Mouse (Mus musculus): ENCODE measurements around the gene Cd81.

The Cd81 gene

DNA sequence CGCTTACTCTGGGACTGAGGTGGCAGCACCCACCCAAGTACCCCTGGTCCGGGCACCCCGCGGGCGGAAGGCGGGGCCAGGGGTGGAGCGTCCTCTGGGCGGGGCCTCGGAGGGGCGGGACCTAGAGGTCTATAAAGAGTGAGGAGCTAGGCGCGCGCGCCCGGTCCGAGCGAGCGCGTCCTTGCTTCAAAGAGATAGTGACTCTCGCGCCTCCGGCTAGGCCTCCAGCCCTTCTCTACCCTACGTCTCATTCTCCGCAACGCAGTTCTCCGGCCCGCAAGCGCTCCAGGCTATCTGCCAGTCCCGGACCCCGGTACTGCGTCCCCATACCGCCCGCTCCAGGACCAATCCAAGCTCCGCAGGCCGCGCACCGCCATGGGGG, at the start of gene Cd81:
Gene Cd81, plus strand, starts transcription at position 114 of the 382 bp plus-strand sequence.
- peak; percentile 90 to 94 for DNase-seq (ENCODE audit: low spot score in 2 of 2)

DNA sequence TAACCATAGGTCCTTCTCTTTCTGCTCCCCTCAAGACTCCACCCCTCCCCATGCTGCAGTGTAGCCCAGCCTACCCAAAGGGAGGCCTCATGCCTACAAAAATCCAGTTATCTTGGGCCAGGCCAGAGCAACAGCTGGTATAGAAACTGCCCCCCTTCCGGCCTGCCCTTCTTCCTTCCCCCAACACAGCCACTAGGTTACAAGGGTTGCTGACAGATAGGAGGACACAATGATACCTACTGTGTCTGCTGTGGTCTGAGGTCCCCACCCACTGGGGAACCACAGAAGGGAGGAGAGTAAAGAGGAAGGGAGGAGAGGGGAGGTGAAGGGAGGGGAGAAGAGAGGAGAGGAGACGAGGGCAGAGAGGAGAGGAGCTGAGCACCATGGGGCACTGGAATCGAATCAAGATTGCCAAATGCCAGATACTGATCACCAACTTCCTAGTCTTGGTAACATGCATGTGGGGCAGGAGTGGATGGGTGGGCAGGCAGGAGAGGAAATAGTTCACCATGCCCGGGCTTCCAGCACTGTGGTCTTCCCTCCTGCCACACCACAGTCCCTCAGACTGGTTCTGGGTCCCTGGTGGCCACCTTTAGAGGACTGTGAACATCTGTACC, 47.7 kb upstream of the Cd81 start, which contains the start of gene Tspan32:
Gene Tspan32, plus strand, starts transcription at position 320 of the 617 bp plus-strand sequence.
- peak; percentile 41 to 56 for DNase-seq (ENCODE audit: low spot score in 2 of 2)

DNA sequence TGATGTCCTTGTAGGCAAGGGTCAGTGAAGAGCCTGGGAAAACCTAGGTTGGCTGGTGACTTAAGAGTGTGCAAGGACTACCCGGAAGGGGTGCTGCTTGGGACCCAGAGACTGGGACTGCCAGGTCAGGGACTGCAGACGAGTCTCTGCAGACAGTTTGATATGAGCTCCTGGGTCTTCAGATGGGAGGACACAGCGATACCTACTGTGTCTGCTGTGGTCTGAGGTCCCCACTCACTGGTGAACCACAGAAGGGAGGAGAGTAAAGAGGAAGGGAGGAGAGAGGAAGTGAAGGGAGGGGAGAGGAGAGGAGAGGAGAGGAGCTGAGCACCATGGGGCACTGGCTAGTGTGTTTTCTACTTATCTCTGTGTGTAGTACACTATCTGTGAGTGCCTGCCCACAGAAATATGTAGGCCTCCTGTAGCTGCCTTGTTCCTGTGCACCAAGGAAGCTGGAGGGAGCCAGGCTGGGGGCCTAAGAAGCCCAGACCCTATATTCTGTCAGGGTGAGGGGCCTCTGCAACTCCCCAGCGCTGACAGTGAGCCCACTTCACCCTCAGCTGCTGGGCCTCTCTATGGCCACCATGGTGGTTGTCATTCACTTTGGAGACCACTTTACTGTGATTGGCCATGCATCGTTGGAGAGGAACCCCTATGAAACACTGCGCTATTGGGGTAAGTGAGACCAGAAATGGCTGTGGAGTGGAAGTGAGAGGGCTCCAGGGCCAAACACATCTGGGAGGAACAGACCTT, 47.0 kb upstream of the Cd81 start:
- peak; percentile 33 to 41 for DNase-seq (ENCODE audit: low spot score in 2 of 2)

DNA sequence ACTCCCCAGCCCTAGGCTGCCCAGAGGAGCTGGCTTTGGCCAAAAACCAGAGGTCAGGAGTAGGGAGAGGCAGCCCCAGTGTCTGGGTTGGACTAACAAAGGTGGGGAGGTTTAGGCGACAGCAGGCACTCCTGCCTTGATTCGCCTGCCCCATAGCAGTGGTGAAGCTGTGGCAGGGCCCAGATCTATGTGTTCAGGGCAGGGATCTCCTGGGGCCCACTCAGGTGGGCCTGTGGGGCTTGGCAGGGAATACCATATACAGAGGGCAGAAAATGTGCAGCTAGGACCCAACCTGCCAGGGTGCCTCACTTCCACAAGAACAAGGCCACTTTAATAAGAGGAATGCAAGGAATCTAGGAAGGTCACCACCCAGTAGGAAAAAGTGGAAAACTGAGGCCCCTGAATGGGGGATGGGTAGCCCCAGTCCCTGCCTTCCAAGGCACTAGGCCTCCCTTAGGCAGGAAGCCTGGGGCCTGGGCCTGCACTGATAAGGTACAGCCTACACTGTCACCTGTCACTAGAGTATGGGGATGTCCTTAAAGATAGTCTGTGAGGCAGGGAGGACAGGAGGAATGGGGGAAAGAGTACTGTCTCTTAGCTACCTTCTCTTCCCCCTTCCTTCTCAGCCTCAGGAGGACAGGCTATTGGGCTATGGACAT, 46.3 kb upstream of the Cd81 start:
- DNase-seq (ENCODE audit: low spot score in 2 of 2), result no peak

DNA sequence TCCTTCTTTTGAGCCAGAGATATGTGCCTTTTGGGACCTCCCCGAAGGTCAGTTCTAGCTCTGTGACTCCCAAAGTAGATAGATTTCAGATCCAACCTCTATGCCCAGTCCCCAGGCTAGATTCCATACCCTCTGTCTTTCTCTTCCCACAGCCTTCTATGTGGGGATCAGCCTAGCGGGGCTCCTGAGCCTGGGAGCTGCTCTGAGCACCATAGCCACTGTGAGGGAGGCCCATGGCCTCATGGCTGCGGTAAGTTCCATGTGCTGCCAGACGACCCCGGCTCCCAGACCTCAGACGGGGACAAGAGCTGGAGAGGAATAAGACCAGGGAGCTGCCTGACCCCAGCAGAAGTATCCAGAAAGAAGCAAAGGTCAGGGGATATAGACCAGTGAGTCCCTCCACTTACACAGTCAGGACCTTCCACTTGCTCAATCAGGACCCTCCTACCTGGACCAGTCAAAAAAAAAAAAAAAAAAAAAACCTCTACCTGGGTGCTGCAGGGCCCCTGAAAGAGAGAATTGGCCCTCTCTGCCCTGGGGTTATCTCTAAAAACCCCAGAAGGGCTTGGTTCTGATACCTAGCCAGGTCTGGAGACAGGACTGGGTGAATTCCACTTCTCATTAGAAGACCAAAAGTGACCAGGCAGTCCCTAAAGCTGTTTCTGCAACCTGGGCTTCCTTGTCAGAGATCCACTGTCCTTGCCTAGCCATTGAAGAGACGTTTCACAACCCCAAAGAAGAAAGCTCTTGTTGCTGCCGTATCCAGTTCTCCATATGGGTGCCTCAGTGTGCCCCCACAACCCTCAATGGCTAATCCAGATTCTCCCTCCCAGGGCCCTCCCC, 45.6 kb upstream of the Cd81 start:
- no peak for DNase-seq (ENCODE audit: low spot score in 2 of 2)

DNA sequence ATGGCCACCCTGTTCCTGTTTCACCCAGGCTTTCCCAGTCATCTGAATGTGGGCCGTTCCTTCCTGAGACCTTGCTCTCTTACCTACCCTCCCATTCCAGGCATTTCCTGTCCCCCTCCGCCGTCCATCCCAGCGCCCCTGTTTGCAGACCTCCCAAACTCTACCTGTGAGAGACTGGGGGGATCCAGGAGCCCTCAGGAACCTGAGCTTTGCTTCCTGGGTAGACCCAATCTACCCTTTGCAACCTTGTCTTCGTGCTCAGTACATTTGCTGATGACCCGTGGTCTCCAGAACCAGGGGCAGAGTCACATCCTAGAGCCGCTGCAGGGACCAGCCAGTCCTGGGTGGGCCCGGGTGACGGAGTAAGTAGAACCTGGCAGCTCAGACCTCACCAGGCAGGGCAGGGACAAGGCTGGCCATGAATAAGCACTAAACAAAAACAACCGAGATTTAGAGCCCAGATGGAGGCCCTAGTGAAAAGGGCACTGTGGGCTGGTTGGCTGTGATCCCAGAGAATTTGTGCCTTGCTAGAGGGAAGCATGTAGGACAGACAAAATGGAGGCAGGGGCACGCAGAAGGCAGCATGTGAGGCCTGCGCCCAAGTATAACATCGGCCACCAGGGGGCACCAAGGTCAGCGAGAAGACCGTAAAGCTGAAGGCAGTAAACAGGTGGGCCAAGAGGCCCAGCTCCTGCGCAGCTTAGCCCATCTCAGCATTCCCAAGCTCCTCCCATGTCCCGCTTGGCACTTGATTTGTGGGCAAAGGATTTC, 44.8 kb upstream of the Cd81 start:
- peak; percentile 91 to 98 for DNase-seq (ENCODE audit: low spot score in 2 of 2)

DNA sequence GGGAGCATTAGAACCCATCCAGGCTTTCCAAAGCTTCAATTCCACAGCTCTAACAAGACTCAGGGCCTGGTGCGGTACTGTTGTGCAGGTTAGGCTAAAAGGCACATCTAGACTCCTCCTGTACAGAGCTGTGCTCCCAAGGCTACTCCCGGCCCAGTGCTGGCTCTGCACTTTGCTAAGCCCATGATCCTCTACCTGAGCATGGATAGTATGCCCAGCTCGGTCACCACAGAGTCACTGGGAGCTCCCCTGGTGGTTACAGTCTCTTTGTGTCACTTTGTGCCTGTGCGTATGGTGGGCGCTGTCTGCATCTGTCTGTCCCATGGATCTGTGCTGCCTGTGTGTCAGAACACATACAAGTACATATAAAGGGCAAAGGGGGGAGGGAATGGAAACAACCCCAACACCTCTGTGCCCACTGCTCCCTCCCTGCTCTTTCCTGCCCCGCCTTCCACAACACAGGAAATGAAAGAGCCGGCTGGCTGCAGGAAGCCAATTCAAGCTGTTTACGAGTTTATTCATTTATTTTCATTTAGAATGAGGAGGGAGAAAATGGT, 44.1 kb upstream of the Cd81 start:
- DNase-seq (ENCODE audit: low spot score in 2 of 2), result peak; percentile 67 to 72

DNA sequence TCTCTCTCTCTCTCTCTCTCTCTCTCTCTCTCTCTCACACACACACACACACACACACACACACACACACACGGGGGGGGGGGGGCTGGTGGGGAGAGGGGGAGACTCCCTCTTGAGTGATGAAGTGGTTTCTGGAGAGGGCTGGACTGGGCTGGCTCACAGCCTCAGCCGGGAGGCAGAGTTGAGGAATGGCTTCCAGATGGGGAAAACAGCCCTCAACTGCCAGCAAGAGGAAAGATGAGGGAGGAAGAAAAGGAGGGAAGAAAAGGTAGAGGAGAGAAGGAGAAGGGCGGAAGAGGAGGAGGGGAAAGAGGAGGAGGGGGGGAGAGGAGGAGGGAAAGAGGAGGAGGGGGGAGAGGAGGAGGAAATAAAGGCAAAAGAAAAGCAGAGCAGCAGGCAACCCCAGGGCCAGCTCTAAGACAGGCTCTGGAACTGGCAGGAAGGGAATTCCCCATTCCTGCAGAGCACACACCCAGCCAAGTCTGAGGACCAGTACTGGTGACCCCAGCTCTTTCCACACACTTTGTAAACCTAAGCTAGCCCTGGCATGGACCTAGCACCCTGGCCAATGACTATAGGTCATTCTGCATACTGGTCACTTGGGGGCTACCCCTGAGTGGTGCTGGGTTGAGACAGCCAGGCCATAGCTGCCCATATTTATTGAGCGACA, 43.4 kb upstream of the Cd81 start:
- DNase-seq (ENCODE audit: low spot score in 2 of 2), result no peak

DNA sequence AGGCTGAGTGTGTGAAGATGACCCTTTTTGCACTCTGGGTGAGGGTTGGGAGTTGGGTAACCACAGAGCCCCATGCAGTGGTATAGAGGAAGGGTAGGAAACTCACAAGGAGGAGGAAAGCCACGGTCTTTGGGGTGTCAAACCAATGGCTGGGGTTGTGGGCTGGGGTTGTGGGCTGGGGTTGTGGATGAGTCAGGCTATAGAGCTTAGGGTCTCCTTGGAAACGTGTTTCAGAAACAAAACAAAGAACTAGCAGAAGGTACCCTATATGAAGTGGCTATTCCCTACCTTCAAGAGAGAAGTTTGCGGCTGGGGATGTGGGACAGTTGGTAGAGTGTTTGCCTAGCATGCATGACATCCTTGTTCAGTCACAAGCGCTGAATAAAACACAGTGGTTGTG, 42.5 kb upstream of the Cd81 start:
- no peak for DNase-seq (ENCODE audit: low spot score in 2 of 2)

DNA sequence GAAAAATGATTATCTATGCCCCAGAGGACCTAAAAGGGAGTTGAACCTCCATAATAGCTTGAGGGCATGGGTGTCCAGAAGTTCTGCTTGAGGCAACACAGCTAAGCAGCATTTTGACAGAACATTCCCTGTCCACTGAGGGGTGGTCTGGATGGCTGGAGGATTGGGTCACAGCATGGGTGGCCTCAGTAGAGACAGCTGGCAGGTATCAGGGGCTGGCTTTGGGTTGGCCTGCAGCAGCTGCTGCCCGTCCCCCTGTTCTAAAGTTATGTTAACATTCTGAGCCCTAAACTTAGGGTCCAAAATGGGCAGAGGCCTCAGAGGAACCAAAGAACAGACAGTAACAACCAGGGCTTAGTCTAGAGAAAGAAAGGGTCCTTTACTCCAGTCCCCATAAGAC, 41.3 kb upstream of the Cd81 start:
- DNase-seq (ENCODE audit: low spot score in 2 of 2), result no peak

DNA sequence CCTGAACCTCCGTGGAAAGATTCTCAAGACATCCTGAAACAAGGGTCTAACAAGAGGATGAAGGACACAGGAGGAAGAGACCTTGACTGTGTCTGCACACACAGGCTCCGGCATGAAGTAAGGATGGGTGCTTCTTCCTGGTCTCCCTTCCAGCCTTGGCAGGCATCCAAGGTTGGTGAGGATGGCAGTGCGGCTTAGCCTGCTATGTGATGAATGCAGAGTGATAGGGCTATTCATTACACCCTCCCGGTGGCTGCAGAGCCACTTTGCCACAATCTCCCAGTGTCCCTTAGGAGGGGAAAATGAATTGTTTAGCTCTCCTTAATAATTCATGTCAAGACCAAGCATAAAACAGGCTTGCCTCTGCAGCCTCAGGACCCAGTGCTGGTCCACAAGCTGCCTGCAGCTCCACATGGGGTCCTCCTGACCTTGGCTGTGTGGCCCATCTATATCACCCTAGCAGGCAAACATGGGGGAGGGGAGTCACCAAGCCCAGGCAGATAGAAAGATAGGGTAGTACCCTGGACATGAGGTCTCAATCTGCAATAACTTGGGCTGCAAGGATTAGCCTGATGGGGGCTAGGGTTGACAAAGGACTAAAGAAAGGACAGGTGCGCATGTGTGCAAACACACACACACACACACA, 40.2 kb upstream of the Cd81 start:
- no peak for DNase-seq (ENCODE audit: low spot score in 2 of 2)

DNA sequence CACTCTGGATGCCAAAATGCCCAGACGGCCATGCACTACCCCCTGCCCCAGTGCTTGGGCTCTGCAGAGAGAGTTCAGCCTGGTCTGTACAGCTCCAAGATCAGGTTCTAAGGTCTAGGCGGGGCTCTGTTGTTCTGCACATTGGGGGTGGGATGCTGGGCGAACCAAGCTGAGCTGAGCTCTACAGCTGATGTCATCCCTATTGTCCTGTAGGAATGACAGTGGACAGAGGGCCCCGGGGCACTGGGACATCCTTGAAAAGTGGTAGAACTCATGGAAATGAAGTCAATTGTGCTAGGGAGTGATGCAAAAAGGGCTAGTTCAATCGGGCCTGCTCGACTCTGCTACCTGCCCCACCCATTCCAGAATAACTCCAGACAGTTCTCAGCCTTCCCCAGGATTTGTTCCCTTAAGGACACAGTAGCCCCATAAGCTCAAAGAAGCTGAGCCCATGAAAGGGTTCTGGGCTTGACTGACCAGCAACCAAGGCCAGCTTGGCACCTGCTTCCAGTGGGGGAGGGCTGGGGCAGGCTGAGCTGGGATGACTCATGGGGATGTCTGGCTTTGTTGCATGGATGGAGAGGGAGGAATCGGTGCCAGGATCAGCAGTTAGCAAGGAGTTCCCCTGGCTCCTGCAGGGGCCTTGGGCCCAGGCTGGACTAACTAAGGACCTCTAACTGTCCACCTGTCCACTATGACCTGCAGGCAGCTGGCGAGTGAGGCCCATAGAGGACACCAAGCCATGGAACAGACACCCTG, 38.9 kb upstream of the Cd81 start:
- DNase-seq (ENCODE audit: low spot score in 2 of 2), result no peak

DNA sequence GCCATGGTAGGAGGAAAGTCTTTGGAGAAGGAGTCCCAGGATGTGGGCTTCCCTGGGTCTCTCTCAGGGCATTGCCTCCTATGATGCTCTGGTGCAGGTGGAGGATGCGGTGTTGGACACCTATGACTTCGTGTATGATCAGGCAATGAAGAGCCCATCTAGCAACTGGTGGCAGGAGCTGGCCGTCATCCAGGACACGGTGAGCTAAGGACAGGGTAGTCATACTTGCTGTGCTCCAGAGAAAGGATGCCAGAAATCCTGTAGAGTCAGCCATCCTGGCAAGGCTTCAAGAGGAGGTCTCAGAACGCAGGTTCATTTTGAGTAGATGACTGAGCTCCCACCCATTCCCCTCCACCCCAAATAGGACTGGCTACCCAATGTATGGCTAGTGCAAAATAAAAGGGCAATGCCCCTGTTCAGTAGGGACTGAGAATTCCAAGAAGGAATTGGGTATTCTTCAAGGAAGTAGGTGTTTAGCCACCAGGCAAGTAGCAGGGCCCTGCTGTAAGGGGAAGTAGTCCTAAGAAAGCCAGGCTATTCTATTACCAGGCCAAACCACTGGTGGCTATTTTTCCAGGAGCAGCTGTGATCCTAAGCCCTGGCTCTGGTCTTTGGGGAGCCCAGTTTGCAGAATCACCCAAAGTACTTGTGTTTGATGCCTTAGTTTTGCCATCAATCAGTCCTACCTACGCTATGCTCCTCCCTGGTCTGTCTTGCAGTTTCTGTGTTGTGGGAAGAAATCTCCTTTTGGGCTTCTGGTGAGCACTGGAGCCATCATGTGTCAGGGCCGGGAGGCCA, 37.5 kb upstream of the Cd81 start:
- no peak for DNase-seq (ENCODE audit: low spot score in 2 of 2)

DNA sequence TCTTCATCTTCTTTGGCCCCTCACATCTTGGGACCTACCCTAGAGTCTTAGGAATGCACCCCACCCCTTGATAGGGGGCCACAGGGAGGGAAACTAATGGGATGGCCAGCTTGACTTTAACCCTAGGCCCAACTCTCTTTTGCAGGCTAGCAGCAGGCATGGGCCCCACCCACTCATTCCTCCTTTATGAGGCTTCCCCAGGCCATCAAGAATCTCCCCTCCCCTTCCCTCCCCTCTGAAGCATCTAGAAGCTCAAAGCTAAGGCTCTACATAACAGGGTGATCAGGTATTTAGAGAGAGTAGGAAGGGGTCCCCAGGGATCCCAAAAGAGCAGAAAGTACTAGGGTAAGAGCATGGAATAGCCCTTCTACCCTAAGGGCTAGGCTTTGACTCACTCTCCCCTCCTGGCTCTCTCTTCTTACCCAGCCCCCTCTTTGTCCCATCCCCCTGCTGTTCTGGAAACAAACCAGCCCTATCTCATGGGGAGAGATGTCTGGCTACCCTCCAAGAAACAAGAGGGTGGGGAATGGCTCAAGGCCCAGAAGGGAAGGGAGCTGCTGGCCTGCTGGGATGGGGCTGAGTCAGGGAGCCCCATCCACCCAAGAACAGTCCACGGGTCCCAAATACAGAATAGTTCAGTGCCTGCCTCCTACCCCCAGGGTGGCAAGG, 36.6 kb upstream of the Cd81 start:
- no peak for DNase-seq (ENCODE audit: low spot score in 2 of 2)

DNA sequence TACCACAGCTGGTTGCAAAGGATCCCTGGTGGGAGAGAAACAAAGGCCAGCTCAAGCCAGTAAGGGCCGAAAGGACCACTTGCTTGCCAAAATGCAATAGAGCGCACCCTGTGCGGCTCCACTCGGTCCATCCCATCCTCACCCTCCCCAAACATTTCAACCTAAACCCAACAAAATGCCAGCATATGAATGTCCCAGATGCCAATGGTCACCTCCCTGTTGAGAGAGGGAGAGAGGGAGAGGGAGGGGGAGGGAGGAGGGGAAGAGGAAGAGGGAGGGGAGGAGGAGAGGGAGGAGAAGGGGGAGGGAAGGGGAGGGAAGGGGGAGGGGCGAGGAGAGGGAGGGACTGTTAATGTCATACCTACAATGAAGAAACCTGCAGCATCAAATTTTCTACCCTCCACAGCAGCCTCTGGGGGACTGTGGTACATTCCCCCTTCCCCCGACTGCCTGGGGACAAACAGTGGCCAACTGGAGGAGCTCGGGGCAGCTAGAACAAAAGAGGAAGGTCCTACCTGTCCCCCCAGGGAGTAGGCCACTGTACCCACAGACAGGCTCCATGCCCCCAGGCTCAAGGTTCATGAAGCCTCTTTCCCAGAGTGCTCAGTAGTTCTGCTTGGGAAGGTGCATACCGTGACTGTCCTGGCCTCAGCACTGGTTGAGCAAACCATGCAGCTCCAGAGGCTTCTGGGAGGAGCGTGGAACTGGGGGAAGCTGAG, 36.0 kb upstream of the Cd81 start:
- DNase-seq (ENCODE audit: low spot score in 2 of 2), result no peak

DNA sequence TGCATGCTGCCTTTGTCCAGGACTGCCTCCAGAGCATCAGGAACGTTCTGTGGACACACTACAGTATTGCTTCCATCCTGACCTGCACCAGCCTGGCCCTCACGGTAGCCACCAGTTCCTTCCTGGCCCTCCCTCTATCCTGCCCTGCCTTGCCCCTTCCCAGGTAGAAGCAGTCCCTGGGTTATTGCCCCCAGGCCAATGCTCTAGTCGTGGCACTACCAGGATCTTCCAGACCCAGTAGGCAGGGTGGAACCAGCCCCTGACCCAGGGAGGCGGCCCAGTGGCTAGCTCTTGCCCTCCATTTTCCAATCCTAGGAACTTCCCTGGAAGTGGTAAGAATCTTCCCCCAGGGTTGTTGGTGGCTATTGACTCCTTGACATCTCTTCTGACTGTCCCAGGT, 35.4 kb upstream of the Cd81 start:
- no peak for DNase-seq (ENCODE audit: low spot score in 2 of 2)

DNA sequence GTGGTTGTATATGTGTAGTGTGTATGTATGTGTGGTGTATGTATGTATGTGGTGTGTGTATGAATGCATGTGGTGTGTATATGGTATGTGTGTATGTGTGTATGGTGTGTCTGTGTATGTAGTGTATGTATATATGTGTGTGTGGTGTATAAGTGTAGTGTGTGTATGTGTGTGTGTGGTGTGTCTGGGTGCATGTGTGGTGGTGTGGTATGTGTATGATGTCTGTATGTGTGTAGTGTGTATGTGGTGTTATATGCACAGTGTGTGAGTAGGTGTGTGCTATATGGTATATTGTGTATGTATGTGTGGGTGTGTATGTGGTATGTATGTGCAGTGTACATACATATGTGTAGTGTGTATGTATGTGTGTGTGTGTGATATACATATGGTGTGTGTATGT, 32.5 kb upstream of the Cd81 start:
- no peak for DNase-seq (ENCODE audit: low spot score in 2 of 2)

Data from thymus, postnatal 10 days (tissue).